Comparison of ENCODE assay signal across 8 mouse cellular contexts in genomic region chr11:54439691-54440029, GRCm38 (mm10). TPM values are rescaled to one million over a fixed set of nuclear protein-coding genes. Genes with fewer than 3 reads are reported as not detected.
DNase-seq lines count a peak whose midpoint lies in the region; ATAC-seq and TF ChIP-seq lines count a peak whose summit lies in the region.

No protein-coding gene starts in this region.

- no peaks in the 10 kb centered on the region for H3K36me3 ChIP-seq in neural tube, embryonic 11.5 days (ENCODE audit: control insufficient read depth, insufficient read depth, low read length)
- no peaks in the 10 kb centered on the region for H3K36me3 ChIP-seq in limb, embryonic 14.5 days (ENCODE audit: control insufficient read depth, insufficient read depth, low read length)
- H3K36me3 ChIP-seq in stomach, embryonic 16.5 days (ENCODE audit: control insufficient read depth, insufficient read depth, low read length): no peaks in the 10 kb centered on the region

- WGBS in neural tube, embryonic 11.5 days: 79% methylated on average over 3 of the region's 3 CpGs
- 53% methylated on average over 3 of the region's 3 CpGs for WGBS in limb, embryonic 14.5 days
- WGBS in stomach, embryonic 16.5 days: 56% methylated on average over 3 of the region's 3 CpGs

- DNase-seq in cerebellum, adult 9-10 months: peak; percentile 13
- DNase-seq in cerebellum, adult 18-20 months: no peak
- DNase-seq in neural tube, embryonic 11.5 days (ENCODE audit: low spot score): no peak
- no peak for DNase-seq in neural tube, embryonic 10.5 days (ENCODE audit: extremely low spot score, low spot score)
- no peak for DNase-seq in limb, embryonic 14.5 days (ENCODE audit: low spot score)
- no peak for DNase-seq in gastrocnemius, postnatal 4 days (ENCODE audit: low spot score in 2 of 2)

- peaks cover 11% of the 10 kb centered on the region for H3K4me1 ChIP-seq in neural tube, embryonic 11.5 days (ENCODE audit: control insufficient read depth, insufficient read depth, low read length)
- H3K4me1 ChIP-seq in limb, embryonic 14.5 days (ENCODE audit: control insufficient read depth, insufficient read depth, low read length): peaks cover 9% of the 10 kb centered on the region
- peaks cover 4% of the 10 kb centered on the region; the same call in 1 of the 2 replicates for H3K4me1 ChIP-seq in stomach, embryonic 16.5 days (ENCODE audit: control insufficient read depth, insufficient read depth, low read length)

- H3K9me3 ChIP-seq in neural tube, embryonic 11.5 days (ENCODE audit: control insufficient read depth, low read length): no peaks in the 10 kb centered on the region
- no peaks in the 10 kb centered on the region for H3K9me3 ChIP-seq in limb, embryonic 14.5 days (ENCODE audit: control insufficient read depth, low read length)
- no peaks in the 10 kb centered on the region for H3K9me3 ChIP-seq in stomach, embryonic 16.5 days (replicated peaks; ENCODE audit: control insufficient read depth, low read length)

- H3K9ac ChIP-seq in neural tube, embryonic 11.5 days (ENCODE audit: low read length): no peak overlapping the region
- 0 out of 2 replicates have a peak overlapping the region, but pooled peaks have one; percentile 88 for H3K9ac ChIP-seq in limb, embryonic 14.5 days (ENCODE audit: low read depth, low read length, severe bottlenecking)
- H3K9ac ChIP-seq in stomach, embryonic 16.5 days (ENCODE audit: low read length): no peak overlapping the region

- no peak for ATAC-seq in neural tube, embryonic 11.5 days (ENCODE audit: insufficient read depth, low FRiP score, low TSS enrichment)
- no peak for ATAC-seq in limb, embryonic 14.5 days (ENCODE audit: low FRiP score, low read depth)
- ATAC-seq in stomach, embryonic 16.5 days (ENCODE audit: insufficient read depth, low FRiP score): no peak
- ATAC-seq in megakaryocyte progenitor cell, adult 5-6 weeks (replicated peaks; ENCODE audit: poor library complexity): no peak

- no peaks in the 10 kb centered on the region for H3K27me3 ChIP-seq in neural tube, embryonic 11.5 days (ENCODE audit: control insufficient read depth, insufficient read depth, low read length)
- H3K27me3 ChIP-seq in limb, embryonic 14.5 days (ENCODE audit: control insufficient read depth, insufficient read depth, low read length): no peaks in the 10 kb centered on the region
- H3K27me3 ChIP-seq in stomach, embryonic 16.5 days (ENCODE audit: control insufficient read depth, insufficient read depth, low read length): no peaks in the 10 kb centered on the region

- no peak overlapping the region for H3K4me3 ChIP-seq in neural tube, embryonic 11.5 days (ENCODE audit: low read depth, low read length)
- H3K4me3 ChIP-seq in limb, embryonic 14.5 days (replicated peaks; ENCODE audit: low read length): peak overlapping the region; percentile 95
- H3K4me3 ChIP-seq in stomach, embryonic 16.5 days (replicated peaks; ENCODE audit: low read length): peak overlapping the region; percentile 96

- H3K27ac ChIP-seq in neural tube, embryonic 11.5 days (ENCODE audit: low read depth, low read length): no peak overlapping the region
- H3K27ac ChIP-seq in limb, embryonic 14.5 days (replicated peaks; ENCODE audit: low read depth, low read length): no peak overlapping the region
- H3K27ac ChIP-seq in stomach, embryonic 16.5 days (ENCODE audit: low read length): no peak overlapping the region

- TF ChIP-seq POLR2A in limb, embryonic 14.5 days (IDR thresholded peaks at IDR 0.05; ENCODE audit: borderline replicate concordance, extremely low read depth, insufficient read depth, insufficient read length): no peak

- peak overlapping the region; percentile 70 for H3K4me2 ChIP-seq in neural tube, embryonic 11.5 days (ENCODE audit: low read depth)
- H3K4me2 ChIP-seq in limb, embryonic 14.5 days (replicated peaks; ENCODE audit: low read depth, low read length, severe bottlenecking): peak overlapping the region; percentile 73
- peak overlapping the region; percentile 78 for H3K4me2 ChIP-seq in stomach, embryonic 16.5 days (ENCODE audit: low read depth, low read length)

RNA-seq across cellular contexts. Expression of gene Fnip1, which starts 1.7 kb away (rescaled TPM):
- 12.9 and 13.8 TPM in 2 replicates for polyA plus RNA-seq in neural tube, embryonic 11.5 days (2014; fragmentation: Nextera tagmentation; extraction: Ambion mirVana)
- 9.0 and 9.7 TPM in 2 replicates for polyA plus RNA-seq in limb, embryonic 14.5 days (2012; rRNA removed)
- 13.4 and 13.9 TPM in 2 replicates for polyA plus RNA-seq in limb, embryonic 14.5 days (2014; fragmentation: Nextera tagmentation; extraction: Ambion mirVana)
- polyA plus RNA-seq in stomach, embryonic 16.5 days (2015; fragmentation: Nextera tagmentation; extraction: Ambion mirVana): 12.4 and 13.4 TPM in 2 replicates
- total RNA-seq in gastrocnemius, postnatal 4 days (2021): 10 to 100 TPM; 20.1 to 23.0 TPM
- total RNA-seq in megakaryocyte progenitor cell, adult 5-6 weeks (2015): 36.0 and 36.8 TPM in 2 replicates
- total RNA-seq in megakaryocyte progenitor cell, adult 5-6 weeks (2017): 31.4 and 32.4 TPM in 2 replicates
